Mouse (Mus musculus) kidney, postnatal 36 days (tissue): ENCODE data around the gene Auts2.
"Not testable (repeated sequence)": the region's sequence is repeated elsewhere in the genome, so short reads cannot be mapped to it uniquely, and the experiment has no call there.

Source experiments
- DNase-seq, 2 experiments: peaks; one replicate each; pipeline ENCODE4 v3.0.0; 2021 to 2022; ENCODE audit warnings: mixed read lengths in 2 of 2

The Auts2 gene

DNA sequence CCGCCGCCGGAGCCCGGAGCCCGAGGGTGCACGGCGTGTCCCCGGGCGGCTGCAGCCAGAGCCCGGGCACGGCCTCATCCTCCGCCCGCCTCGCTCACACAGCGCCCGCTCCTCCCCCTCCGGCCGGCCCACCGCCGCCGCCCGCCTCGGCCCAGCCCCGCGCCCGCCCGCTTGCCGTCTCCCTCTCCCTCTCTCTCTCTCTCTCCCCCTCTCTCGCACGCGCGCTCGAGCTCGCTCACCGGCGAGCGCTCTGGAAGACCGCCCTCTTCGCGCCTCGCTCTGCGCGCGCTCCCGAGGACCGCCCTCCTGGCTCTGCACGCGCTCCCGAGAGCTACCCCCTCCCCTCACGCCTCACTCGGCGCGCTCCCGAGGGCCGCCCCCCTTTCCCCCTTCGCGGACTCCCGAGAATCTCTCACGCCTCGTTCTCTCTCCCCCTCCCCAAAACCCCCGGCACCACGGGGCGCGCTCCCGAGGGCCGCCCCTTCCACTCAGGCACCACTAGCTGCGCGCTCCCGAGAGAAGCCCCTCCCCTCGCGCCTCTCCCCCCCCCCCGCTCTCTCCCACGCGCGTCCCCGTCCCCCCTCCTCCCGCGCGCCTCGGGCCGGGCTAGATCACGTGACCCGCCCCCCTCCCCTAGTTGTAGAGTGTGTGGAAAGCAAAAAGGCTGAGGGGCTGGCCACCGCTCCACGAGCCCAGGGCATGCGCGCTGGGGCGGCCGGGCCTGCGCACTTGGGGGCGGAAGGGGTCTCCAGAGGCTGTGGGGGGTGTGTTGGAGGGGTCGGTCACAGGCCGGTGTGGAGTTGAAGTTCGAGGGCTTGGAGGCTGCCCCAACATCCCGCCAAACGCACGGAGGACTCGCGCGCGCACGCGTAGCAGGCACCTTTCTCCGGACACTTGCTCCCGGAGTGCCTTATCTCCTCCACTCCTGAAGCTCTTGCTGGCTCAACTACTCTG, at the start of gene Auts2:
TSS of gene Auts2 (minus strand) at position 227 of the 954 bp plus-strand sequence.
- peak; percentile 79 to 85 for DNase-seq

GRCm38 (mm10) chr5:132591721-132592695, 48.9 kb upstream of the Auts2 start:
- no peak for DNase-seq

DNA sequence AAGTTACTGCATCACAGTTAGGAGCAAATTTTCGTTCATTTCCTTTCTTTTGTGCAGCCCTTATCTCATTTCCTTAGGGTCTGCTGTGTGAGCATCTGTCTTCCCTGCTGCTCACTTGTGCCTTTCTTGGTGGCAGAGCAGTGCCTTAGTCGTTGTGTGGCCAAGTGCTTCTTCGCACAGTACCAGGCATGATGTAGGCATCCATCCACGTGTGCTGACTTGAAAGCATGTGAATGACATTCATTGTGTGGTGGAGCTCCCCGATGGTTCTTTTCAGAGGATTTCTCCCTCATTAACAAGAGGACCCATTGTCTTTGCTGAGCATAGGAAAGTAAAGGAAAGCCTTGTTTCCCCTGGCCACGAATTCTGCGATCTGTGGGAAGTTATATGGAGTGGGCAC, 36.6 kb upstream of the Auts2 start:
- DNase-seq, result no peak

GRCm38 (mm10) chr5:132560771-132561170, 17.6 kb upstream of the Auts2 start:
- DNase-seq, result not testable (repeated sequence)

DNA sequence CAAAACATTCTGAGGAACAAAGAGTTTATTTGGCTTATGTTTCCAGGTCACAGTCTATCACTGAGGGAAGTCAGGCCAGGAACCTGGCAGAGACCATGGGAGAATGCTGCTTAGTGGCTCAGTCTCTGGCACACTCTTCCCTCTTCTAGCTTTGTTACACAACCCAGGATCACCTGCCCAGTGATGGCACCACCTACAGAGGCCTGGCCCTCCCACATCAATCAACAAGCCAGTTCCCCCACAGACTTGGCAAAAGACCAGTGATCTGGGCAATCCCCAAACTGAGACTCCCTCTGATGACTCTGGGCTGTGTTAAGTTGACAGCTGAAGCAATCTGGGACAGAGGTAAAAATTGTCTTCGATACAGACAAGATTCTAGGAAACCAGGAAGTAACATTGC, 2.6 kb upstream of the Auts2 start:
- peak in 1 of 2 experiments; percentile 4 for DNase-seq

DNA sequence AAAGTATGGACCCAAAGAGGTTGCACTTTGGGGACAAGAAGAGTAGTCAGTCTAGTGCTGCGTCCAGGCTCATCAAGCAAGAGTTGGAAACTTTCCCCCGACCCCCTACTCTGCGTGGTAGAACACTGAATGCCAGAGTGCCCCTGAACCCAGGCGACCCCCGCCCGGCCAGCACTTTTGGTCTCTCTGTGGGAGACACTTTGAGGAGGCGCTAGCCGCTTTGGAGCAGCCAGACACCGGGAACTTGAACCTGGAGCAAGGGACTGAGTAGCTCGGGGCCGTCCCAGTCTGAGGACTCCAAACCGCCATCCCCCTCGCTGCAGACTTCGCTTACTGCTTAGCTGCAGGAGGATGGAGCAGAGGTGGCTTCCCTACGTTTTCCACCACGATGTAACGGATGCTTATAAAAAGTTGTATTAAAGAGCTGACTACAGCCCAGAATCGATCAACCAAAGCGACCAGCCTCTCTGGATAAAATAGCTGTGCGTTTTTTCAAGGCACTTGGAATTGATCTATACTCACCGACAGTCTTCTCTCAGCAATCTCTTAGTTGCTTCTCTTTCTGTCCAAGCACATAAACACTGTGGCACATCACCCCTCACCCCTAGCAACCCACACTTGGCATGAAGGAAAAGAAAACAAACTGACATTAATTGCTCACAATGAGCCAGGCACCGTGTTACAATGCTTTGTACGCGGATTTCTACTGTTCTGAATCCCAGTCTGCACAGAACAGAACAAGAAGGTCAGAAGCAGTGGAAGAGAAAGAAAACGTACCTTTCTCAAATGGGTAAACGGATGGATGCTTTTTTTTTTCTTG, 1.2 kb upstream of the Auts2 start:
- peak in 1 of 2 experiments; percentile 13 for DNase-seq

DNA sequence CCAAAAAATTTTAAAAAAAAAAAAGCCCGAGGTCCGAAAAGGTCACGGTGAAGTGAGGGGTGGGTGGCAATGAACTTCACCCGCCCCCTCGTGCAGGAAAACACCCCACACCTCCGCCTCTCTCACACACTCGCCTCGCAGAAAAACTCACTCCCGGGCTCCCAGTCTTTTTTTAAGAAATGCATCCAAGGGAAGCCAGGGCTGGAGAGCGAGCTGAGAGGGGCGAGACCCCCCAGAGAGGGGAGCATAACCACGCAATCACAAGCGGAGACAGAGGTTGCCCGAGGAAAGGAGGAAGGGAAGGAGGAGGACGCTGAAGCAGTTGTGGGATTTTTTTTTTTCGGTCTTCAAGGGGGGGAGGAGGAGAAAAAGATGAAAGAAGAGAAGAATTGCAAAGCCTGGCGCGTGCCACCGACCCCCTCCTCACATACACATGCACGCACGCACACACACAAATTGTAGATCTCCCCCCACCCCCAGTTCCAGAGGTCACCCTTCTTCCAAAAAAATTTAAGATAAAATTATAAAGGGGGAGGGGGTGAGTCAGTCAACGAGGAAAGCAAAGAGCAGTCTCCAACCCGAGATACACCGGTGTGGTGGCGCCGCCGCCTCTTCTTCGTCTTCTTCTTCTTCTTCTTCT, 643 bp downstream of the Auts2 start:
- DNase-seq, result no peak

- DNase-seq, result no peak
These were observed 1.2 kb downstream of the Auts2 start for GRCm38 (mm10) chr5:132541951-132542350.

GRCm38 (mm10) chr5:132541371-132541931, 1.7 kb downstream of the Auts2 start:
- peak in 1 of 2 experiments; percentile 31 for DNase-seq

DNA sequence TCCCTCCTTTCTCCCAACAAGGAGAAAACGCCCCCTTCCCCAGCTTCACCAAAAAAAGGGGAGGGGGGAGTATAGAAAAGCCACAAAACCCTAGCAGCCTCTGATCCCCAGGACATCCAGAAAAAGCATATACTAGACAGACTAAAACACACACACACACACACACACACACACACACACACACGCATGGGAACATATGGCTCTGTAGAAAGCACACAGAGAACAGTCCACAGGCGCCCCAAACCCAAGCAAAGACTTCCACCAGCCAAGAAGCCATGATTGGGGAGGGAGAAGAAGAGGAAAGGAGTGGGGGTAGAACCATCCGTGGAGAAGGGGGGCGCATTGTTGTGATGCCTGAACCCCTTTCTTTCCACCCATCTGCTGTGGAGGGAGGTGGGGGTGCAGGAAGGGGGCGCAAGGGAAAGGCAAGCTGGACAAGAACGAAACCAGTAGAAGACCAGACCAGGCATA, 2.3 kb downstream of the Auts2 start:
- DNase-seq, result no peak

GRCm38 (mm10) chr5:132537475-132537874, 5.7 kb downstream of the Auts2 start:
- DNase-seq, result no peak

DNA sequence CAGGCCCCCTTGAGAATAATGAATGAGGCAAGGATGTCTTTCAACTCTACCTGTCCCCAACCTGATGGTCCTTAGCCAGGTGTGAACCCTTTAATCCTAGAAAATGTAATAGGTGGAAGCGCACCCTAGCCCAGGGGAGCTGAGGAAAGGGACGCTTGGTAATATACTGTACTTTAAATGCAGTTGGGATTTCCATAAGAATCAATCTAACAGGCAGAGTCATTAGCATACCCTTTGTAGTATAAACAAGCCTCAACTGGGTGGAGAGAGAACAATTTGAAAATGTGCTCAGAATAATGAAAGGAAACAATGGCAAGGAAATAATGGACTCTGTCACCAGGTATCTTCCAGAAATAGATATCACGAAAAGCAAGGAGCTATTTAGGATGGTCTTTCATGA, 16.7 kb downstream of the Auts2 start:
- no peak for DNase-seq

DNA sequence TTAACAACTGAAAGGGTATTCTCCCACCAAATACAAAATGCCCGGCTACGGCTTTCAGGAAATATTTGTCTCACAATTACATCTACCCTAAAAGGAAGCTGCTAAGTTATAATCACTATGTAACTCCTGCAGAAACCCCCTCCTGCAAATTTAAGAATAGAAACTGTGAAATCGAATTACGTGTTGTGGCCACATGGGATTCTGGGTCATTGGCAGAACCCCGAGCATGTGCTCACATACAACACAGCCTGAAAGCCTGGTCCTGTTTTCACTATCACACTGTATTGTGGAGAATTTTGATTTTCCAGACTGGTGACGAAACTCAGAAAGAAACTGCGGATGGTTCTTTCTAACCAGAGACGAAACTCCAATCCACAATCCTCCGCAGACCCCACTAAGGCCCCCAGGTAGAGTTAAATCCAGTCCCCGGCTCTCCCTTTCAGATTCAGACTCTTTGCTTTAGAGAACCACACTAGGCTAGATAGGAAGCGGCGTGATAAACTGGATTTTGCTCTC, 21.7 kb downstream of the Auts2 start:
- no peak for DNase-seq

- no peak for DNase-seq
These were observed 25.3 kb downstream of the Auts2 start for GRCm38 (mm10) chr5:132517879-132518278.

GRCm38 (mm10) chr5:132514521-132514920, 28.6 kb downstream of the Auts2 start:
- no peak for DNase-seq

DNA sequence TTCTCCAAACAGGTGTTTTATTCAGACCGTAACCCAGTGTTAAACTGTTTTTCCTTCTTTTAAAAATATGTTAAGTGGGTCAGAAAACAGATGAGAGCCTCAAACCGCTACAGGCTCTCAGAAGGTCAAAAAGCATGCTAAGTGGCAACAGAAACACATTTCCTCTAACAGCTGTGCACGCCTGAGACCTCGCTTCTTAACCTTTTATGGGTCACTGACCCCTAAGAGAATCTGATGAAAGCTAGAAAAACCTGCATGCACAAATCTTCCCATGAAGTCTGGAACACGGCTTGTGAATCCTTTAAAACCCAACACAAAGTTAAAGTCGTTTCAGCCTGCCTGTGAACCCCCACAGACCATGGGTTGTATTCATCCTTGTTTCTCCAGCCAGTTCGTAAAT, 29.9 kb downstream of the Auts2 start:
- no peak for DNase-seq

DNA sequence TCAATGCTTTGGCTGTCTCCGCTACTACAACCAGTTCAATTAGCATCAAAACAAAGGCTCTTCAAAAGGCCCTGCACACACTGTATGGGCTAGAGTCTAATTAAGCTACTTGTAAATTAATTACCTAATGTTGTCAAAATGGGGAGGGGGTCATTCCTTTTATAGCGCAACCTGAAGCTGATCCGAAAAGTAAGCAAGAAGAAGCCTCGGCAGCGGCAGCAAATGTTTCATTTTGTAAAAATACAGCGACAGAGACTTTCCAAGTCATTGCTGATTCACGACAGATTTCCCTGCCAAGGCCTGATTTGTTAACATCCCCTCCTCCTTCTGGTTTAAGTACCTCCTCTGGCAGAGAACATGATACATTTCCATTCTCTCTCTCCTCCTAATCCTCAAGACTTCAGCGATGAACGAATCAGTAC, 33.7 kb downstream of the Auts2 start:
- no peak for DNase-seq

GRCm38 (mm10) chr5:132504893-132505292, 38.3 kb downstream of the Auts2 start:
- DNase-seq, result no peak

DNA sequence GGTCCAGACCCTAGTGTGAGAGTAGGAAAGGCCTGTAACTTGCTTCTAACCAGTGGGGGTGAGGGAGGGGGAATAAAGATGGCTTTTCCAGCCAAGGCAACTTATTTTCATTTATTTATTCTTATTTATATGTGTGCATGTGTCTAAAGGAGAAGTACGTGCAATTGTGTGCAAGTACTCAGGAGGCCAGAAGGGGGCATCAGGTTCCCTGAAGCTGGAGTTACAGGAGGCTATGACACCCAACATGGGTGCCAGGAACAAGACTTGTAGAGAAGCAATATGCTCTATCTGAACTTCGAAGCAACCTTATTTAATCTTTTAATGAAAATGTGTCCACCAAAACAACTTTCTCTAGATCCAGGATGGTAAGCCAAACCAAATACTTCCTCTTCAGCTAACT, 39.7 kb downstream of the Auts2 start:
- DNase-seq, result no peak

- DNase-seq, result no peak
These were observed 41.1 kb downstream of the Auts2 start for GRCm38 (mm10) chr5:132502036-132502435.

- no peak for DNase-seq
These were observed 42.3 kb downstream of the Auts2 start for GRCm38 (mm10) chr5:132500817-132501231.
